Comparison of ENCODE assay signal across 8 mouse cellular contexts in genomic region chr9:66825990-66826389, GRCm38 (mm10). TPM values are rescaled to one million over a fixed set of nuclear protein-coding genes. Genes with fewer than 3 reads are reported as not detected.
DNase-seq lines count a peak whose midpoint lies in the region; ATAC-seq and TF ChIP-seq lines count a peak whose summit lies in the region.

No protein-coding gene starts in this region.

- H3K4me2 ChIP-seq in liver, embryonic 11.5 days, result no peak overlapping the region

- H3K4me1 ChIP-seq in liver, adult 2 months (ENCODE audit: control insufficient read depth, insufficient read depth, low read length), result no peaks in the 10 kb centered on the region
- no peaks in the 10 kb centered on the region for H3K4me1 ChIP-seq in liver, embryonic 11.5 days (replicated peaks; ENCODE audit: control insufficient read depth, insufficient read depth, low read length)
- no peaks in the 10 kb centered on the region for H3K4me1 ChIP-seq in lung, adult 2 months (ENCODE audit: control insufficient read depth, insufficient read depth, low read length)

- H3K9ac ChIP-seq in liver, adult 2 months (ENCODE audit: low read depth, low read length), result no peak overlapping the region
- H3K9ac ChIP-seq in liver, embryonic 11.5 days (ENCODE audit: low read depth, low read length), result no peak overlapping the region

- no peak overlapping the region for H3K4me3 ChIP-seq in liver, adult 2 months (ENCODE audit: insufficient read depth, low read depth, low read length)
- H3K4me3 ChIP-seq in liver, embryonic 11.5 days (ENCODE audit: low read depth, low read length), result no peak overlapping the region
- no peak overlapping the region for H3K4me3 ChIP-seq in lung, adult 2 months (replicated peaks; ENCODE audit: extremely low read depth, low read depth, low read length)

- H3K27ac ChIP-seq in liver, adult 2 months (replicated peaks; ENCODE audit: insufficient read depth, low read depth, low read length), result no peak overlapping the region
- no peak overlapping the region for H3K27ac ChIP-seq in liver, embryonic 11.5 days (ENCODE audit: low read depth, low read length)

- POLR2A ChIA-PET in Patski (lab: Charles Lee), result interaction anchor here (0.6 kb wide), 1 partner anchor 311 kb away, joined by 4 read pairs; no protein-coding TSS in a partner anchor

- no peaks in the 10 kb centered on the region for H3K27me3 ChIP-seq in liver, adult 2 months (ENCODE audit: control insufficient read depth, insufficient read depth, low read length)
- H3K27me3 ChIP-seq in liver, embryonic 11.5 days (replicated peaks; ENCODE audit: control insufficient read depth, insufficient read depth, low read length), result no peaks in the 10 kb centered on the region
- no peaks in the 10 kb centered on the region for H3K27me3 ChIP-seq in Patski

- H3K79me2 ChIP-seq in liver, adult 2 months (ENCODE audit: control insufficient read depth, insufficient read depth, low read length), result no peaks in the 10 kb centered on the region

- DNase-seq in frontal cortex, adult 2 months (ENCODE audit: extremely low spot score in 1 of 2, low spot score in 1 of 2), result peak; percentile 15 to 81
- DNase-seq in frontal cortex, postnatal 25 days (ENCODE audit: low spot score in 2 of 2), result no peak
- DNase-seq in liver, adult 2 months (ENCODE audit: extremely low read depth, low read depth, low spot score), result peak; percentile 65
- DNase-seq in liver, embryonic 11.5 days (ENCODE audit: low spot score), result no peak
- no peak for DNase-seq in Patski (ENCODE audit: low read depth, low spot score)
- DNase-seq in lung, adult 2 months, result no peak
- DNase-seq in natural killer cell, adult 2 months (ENCODE audit: low spot score in 2 of 2), result no peak

- CTCF ChIA-PET in Patski (lab: Charles Lee), result interaction anchor here (0.7 to 1.1 kb wide), 3 partner anchors 12 to 179 kb away, joined by 3 to 4 read pairs (median 3); no protein-coding TSS in a partner anchor

- H3K36me3 ChIP-seq in liver, adult 2 months (ENCODE audit: control insufficient read depth, insufficient read depth, low read length), result no peaks in the 10 kb centered on the region
- H3K36me3 ChIP-seq in liver, embryonic 11.5 days (ENCODE audit: control insufficient read depth, insufficient read depth, low read length), result no peaks in the 10 kb centered on the region

- no peaks in the 10 kb centered on the region for H3K9me3 ChIP-seq in liver, embryonic 11.5 days (ENCODE audit: control insufficient read depth, low read length)

- peak; percentile 40 for TF ChIP-seq CTCF in liver, adult 2 months (IDR thresholded peaks at IDR 0.05; ENCODE audit: low read depth, low read length)
- TF ChIP-seq CTCF in Patski (IDR thresholded peaks at IDR 0.05), result peak; percentile 55
- peak; percentile 21; the same call in 1 of the 2 replicates for TF ChIP-seq CTCF in lung, adult 2 months (IDR thresholded peaks at IDR 0.05; ENCODE audit: insufficient read depth, low read length)

- TF ChIP-seq POLR2A in liver, adult 2 months (IDR thresholded peaks at IDR 0.05; ENCODE audit: extremely low read depth, insufficient read depth, low read length), result no peak
- TF ChIP-seq POLR2A in lung, adult 2 months (IDR thresholded peaks at IDR 0.05; ENCODE audit: borderline replicate concordance, extremely low read depth, low read depth, low read length), result no peak

- in situ Hi-C loops in Patski (cut with MboI; ENCODE audit: low pct_unique_long_range_greater_than_20kb), result no loop called here

- WGBS in liver, adult 2 months, result 55% methylated on average over 1 of the region's 1 CpGs
- WGBS in liver, embryonic 11.5 days, result 40% methylated on average over 1 of the region's 1 CpGs
- 18% methylated on average over 1 of the region's 1 CpGs for WGBS in lung, adult 2 months

- no peak for ATAC-seq in liver, embryonic 11.5 days (replicated peaks; ENCODE audit: low FRiP score)
- ATAC-seq in Patski, result no peak
- ATAC-seq in activated CD4-positive, CD25-positive, alpha-beta regulatory T cell, adult 4 months, result no peak

RNA-seq across cellular contexts. Expression of gene Aph1c, which starts 8.5 kb away (rescaled TPM):
- 7.1 and 7.2 TPM in 2 replicates for polyA plus RNA-seq in frontal cortex, adult 2 months (2012; rRNA removed)
- 0.65 and 1.5 TPM in 2 replicates for total RNA-seq in liver, adult 2 months (2014; rRNA removed)
- polyA plus RNA-seq in liver, adult 2 months (2012; rRNA removed), result 0.43 and 0.97 TPM in 2 replicates
- polyA plus RNA-seq in liver, embryonic 11.5 days (2014; fragmentation: Nextera tagmentation; extraction: Ambion mirVana), result 1.6 and 2.0 TPM in 2 replicates
- 7.8 TPM for polyA plus RNA-seq in Patski (2021)
- 1.6 and 4.6 TPM in 2 replicates for polyA plus RNA-seq in lung, adult 2 months (2012; rRNA removed)
- polyA plus RNA-seq in activated CD4-positive, CD25-positive, alpha-beta regulatory T cell, adult 4 months (2017; shearing (Covaris generic)), result 1 to 10 TPM in 1 of 2 experiments, not detected in 1; 1.2 TPM

RNA-seq across cellular contexts. Expression of gene Gm10647, which starts 29.2 kb away (rescaled TPM):
- 0.42 and 0.44 TPM in 2 replicates for polyA plus RNA-seq in frontal cortex, adult 2 months (2012; rRNA removed)
- 0.37 and 1.2 TPM in 2 replicates for total RNA-seq in liver, adult 2 months (2014; rRNA removed)
- 0.06 and 0.10 TPM in 2 replicates for polyA plus RNA-seq in liver, adult 2 months (2012; rRNA removed)
- not detected in 2 replicates for polyA plus RNA-seq in liver, embryonic 11.5 days (2014; fragmentation: Nextera tagmentation; extraction: Ambion mirVana)
- polyA plus RNA-seq in Patski (2021), result 0.08 TPM
- polyA plus RNA-seq in lung, adult 2 months (2012; rRNA removed), result 0.10 and 0.17 TPM in 2 replicates
- polyA plus RNA-seq in activated CD4-positive, CD25-positive, alpha-beta regulatory T cell, adult 4 months (2017; shearing (Covaris generic)), result not detected

RNA-seq across cellular contexts. Expression of gene Aph1b, which starts 30.7 kb away (rescaled TPM):
- polyA plus RNA-seq in frontal cortex, adult 2 months (2012; rRNA removed), result 16.5 and 18.1 TPM in 2 replicates
- total RNA-seq in liver, adult 2 months (2014; rRNA removed), result 2.9 and 5.0 TPM in 2 replicates
- polyA plus RNA-seq in liver, adult 2 months (2012; rRNA removed), result 1.0 and 1.2 TPM in 2 replicates
- 3.2 and 3.4 TPM in 2 replicates for polyA plus RNA-seq in liver, embryonic 11.5 days (2014; fragmentation: Nextera tagmentation; extraction: Ambion mirVana)
- 10.3 TPM for polyA plus RNA-seq in Patski (2021)
- 3.4 and 4.6 TPM in 2 replicates for polyA plus RNA-seq in lung, adult 2 months (2012; rRNA removed)
- polyA plus RNA-seq in activated CD4-positive, CD25-positive, alpha-beta regulatory T cell, adult 4 months (2017; shearing (Covaris generic)), result 1 to 10 TPM in 1 of 2 experiments, under 1 TPM in 1; 0.63 to 2.2 TPM

Comparison
In these comparisons a context has a peak if more than half of its experiments do, and no peak if none do; other contexts are left out.
1. DNase-seq: peak in frontal cortex, adult 2 months (2 of 2) and liver, adult 2 months (single experiment); none in frontal cortex, postnatal 25 days (0 of 2), liver, embryonic 11.5 days (single experiment), Patski (single experiment), lung, adult 2 months (single experiment) and natural killer cell, adult 2 months (0 of 2).
2. Peak in every context shown above with its lines, with median percentiles within 50 percentile points of each other: CTCF ChIP-seq.